In the genomic region with DNA sequence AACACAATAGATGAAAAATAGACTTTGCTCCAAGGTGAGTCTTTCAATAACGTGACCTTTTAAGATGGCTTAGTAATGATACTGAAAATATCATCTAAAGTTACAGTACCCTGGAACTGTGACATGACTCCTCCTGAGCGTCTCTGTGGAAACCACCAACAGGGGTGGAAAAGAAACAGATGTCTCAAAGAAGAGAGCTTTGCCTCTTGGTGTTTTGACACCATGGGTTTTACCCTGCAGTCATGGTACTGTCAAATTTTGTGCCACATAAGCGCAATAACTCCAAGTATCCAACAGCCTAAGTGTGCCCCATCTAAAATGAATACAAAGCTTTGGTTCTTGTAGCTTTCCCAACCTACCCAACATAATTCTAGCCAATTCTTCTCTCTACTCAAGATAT, we compare ENCODE assay signal across 26 mouse cellular contexts.
"Had no signal": no experiment of that assay in that cellular context is flagged by ENCODE, and none has a peak within 500 bp of the region (broad histone marks: within the 10 kb centered on the region; RNA-seq: fewer than 3 reads in every experiment).

No protein-coding gene starts in this region.

- H3K4me3 ChIP-seq: gastrocnemius, adult 2 months; heart, embryonic 10.5 days; heart, embryonic 12.5 days; hindbrain, embryonic 10.5 days; hindbrain, embryonic 12.5 days; intestine, embryonic 15.5 days; left cerebral cortex, adult 2 months; limb, embryonic 10.5 days; limb, embryonic 12.5 days; liver, embryonic 13.5 days; liver, embryonic 15.5 days had no signal

- DNase-seq: gastrocnemius, adult 2 months; gastrocnemius, postnatal 10 days; gastrocnemius, postnatal 25 days; heart, adult 18-20 months; heart, postnatal 10 days; heart, postnatal 4 days; kidney, adult 18-20 months; kidney, adult 8-10 months; kidney, postnatal 10 days; kidney, postnatal 25 days; kidney, postnatal 4 days; liver; liver, embryonic 13.5 days had no signal

- H3K27me3 ChIP-seq: heart, embryonic 12.5 days; hindbrain, embryonic 12.5 days; intestine, embryonic 15.5 days; limb, embryonic 12.5 days; liver, embryonic 13.5 days; liver, embryonic 15.5 days had no signal

- ATAC-seq: hindbrain, embryonic 16.5 days; inflammation-experienced regulatory T-cells, adult 6 months; intestine, embryonic 15.5 days; intestine, postnatal 0 days had no signal

- H3K4me1 ChIP-seq: heart, embryonic 10.5 days; heart, embryonic 12.5 days; hindbrain, embryonic 10.5 days; hindbrain, embryonic 12.5 days; intestine, embryonic 15.5 days; limb, embryonic 10.5 days; limb, embryonic 12.5 days; liver, embryonic 13.5 days; liver, embryonic 15.5 days had no signal

- H3K27ac ChIP-seq: gastrocnemius, adult 2 months; heart, embryonic 10.5 days; hindbrain, embryonic 10.5 days; hindbrain, embryonic 12.5 days; hindbrain, embryonic 14.5 days; intestine, embryonic 15.5 days; limb, embryonic 10.5 days; limb, embryonic 12.5 days; liver, embryonic 13.5 days; liver, embryonic 15.5 days had no signal
